Mouse (Mus musculus) gastrocnemius, postnatal 14 days (tissue): ENCODE measurements at regions not wholly inside any gene's neighbourhood (a gene's known extent, or its start where the extent isn't known, plus 50 kb on each side); places are given as distances from the start of the nearest gene placed in this dataset.

Experiments
- DNase-seq: peaks from one replicate; pipeline ENCODE4 v3.0.0; 2021; ENCODE audit warnings: mixed read lengths
- intact Hi-C: fragments of 180-260 bp; cut with DNase I; formaldehyde crosslinking; loops from one replicate; pipeline ENCODE4 v1.15.1; 2025; ENCODE audit warnings: low total_unique reads

DNA sequence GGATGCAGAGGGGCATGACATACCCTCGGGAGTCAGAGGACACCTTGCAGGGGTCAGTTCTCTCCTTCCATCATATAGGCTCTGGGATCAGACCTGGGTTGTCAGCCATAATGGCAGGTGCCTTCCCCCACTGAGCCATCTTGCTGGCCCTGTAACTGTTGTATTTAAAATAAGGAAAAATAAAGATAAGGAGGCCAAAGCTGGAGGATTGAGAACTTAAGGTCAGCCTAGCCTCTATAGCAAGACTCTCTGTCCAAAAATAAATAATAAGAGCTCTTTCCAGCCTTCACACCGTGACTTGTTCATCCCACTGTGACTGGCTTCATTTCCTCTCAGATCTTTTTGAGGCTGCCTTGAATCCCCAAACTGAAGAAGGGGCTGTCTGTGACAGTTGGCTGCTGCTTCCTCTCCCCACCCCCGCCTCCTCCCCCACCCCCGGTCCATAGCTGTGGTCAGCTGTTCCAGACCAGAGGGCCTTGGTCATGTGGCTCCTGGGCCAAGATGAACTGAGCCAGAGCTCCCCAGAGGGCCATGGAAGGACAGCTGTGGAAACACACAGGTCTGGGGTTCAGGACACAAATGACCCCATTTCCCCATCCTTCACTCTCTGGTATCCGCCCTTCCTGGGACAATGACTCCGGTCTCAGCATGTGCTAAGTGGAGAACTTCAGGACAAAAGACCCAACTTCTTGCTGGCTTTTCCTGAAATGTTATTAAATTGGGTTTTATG, 81.6 kb upstream of the Errfi1 start:
- intact Hi-C loops = no loop called here
- DNase-seq = peak; percentile 50

- intact Hi-C loops = no loop called here
- DNase-seq = no peak
Observed at GRCm38 (mm10) chr4:150771469-150771868, 82.2 kb upstream of the Errfi1 start.

- intact Hi-C loops = no loop called here
- no peak for DNase-seq
Observed at GRCm38 (mm10) chr4:150769043-150769442, 84.7 kb upstream of the Errfi1 start.

- no peak for DNase-seq
- intact Hi-C loops = no loop called here
Observed at GRCm38 (mm10) chr4:150758467-150759237, 95.1 kb upstream of the Errfi1 start.

DNA sequence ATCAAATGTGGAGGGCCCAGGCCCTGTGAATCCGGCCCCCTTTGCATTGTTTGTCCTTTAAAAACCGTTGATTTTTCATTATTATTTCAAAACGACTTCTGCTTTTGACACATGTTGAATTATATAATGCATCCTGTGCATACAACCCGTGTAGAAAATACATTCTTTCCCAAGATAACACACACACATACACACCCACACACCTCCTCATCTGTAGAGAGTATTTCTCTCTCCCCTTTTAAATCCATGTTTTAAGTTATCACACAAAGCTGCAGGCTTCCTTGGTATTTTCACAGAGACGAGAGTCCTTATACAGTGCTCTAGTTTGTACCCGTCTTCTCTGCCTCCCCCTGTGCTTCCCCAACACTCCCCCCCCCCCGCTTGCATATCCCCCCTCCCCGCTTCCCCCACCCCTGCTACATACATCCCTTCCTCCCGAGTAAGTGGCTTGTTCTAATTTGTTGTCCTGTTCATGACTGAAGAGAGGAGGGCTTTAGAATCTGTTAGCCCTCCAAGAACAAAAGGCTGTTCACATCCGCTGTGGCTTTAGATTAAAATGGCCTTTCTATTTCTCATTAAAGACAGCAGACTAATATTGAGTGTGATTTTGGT, 95.8 kb upstream of the Errfi1 start:
- no peak for DNase-seq
- intact Hi-C loops = no loop called here

DNA sequence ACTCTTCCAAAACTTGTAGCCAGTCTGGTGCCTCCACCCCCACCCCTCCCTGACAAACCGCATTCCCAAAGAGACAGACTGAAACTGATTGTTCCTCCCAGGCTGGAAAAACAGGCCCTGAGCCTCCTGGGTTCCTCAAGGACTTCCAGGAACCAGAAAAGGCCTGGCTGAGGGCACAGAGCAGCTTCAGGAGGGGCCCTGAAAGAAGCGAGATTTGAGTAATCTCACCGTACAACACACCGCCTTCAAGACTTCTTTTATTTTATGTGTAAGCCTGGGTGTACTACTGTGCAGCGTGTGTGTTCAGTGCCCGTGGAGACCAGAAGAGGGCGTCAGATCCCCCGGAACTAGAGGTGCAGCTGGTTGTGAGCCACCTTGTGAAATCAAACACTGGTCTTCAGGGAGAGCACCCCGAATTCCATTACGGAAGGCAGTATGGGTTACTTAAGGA, 96.4 kb upstream of the Errfi1 start:
- DNase-seq = no peak
- intact Hi-C loops = no loop called here

GRCm38 (mm10) chr4:150755446-150755845, 98.3 kb upstream of the Errfi1 start:
- intact Hi-C loops = no loop called here
- DNase-seq = no peak

DNA sequence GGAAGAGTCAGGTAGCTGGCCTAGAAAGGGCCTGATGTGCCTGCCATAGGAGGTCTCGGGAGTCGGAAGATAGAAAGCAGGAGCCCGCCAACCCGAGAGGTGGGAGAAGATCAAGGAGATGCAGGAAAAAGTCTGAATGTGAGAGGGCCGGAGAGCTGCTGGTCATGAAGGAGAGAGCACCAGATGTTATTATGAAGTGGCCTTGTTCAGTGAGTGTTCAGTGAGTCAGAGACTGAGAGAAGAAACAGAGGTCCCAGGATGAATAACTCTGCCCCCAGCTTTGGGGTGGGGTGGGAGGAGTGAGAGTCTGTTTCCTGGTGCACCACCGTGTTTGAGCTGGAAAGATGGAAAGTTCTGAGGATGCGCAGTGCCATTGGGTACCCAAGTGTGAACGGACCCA, 100.2 kb upstream of the Slc45a1 start:
- intact Hi-C loops = no loop called here
- no peak for DNase-seq

DNA sequence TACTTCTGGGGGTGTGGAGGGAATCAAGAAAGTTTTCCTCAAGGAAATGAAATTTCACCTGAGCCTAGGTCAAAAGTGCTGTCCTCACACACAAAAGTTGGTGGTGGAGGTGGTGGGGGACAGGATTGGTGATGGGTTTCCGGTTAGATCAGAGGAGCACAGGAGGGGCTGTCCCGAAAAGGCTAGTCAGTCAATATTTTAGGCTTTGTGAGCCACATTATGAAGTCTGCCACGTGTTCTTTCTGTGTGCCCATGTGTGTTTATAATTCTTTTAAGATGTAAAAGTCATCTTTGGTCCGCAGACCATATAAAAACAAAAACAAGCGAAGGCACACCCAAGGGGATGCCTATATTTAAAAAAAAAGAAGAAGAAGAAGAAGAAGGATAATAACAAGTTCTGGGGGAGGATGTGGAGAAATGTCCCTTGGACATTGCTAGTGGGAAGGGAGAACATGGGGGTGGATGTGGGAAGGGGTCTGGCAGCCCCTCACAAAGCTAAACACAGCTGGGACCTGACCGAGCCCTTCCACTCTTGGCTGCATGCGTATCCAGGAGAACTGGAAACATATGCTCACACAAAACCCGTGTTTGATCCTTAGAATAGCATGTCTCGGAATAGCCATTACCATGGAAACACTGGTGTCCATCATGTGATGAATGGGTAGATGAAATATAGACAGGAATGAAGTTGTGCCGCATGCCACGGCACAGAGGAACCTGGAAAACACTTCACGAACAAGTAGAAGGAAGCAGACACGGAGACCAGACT, 98.7 kb upstream of the Slc45a1 start:
- intact Hi-C loops = no loop called here
- no peak for DNase-seq

- no peak for DNase-seq
- intact Hi-C loops = no loop called here
Observed at GRCm38 (mm10) chr4:150749066-150749465, 97.1 kb upstream of the Slc45a1 start.

- no peak for DNase-seq
- intact Hi-C loops = no loop called here
Observed at GRCm38 (mm10) chr4:150748099-150749000, 96.4 kb upstream of the Slc45a1 start.

- DNase-seq = no peak
- intact Hi-C loops = no loop called here
Observed at GRCm38 (mm10) chr4:150746430-150746923, 94.5 kb upstream of the Slc45a1 start.

- peak; percentile 19 for DNase-seq
- intact Hi-C loops = no loop called here
Observed at GRCm38 (mm10) chr4:150745529-150746429, 93.8 kb upstream of the Slc45a1 start.

DNA sequence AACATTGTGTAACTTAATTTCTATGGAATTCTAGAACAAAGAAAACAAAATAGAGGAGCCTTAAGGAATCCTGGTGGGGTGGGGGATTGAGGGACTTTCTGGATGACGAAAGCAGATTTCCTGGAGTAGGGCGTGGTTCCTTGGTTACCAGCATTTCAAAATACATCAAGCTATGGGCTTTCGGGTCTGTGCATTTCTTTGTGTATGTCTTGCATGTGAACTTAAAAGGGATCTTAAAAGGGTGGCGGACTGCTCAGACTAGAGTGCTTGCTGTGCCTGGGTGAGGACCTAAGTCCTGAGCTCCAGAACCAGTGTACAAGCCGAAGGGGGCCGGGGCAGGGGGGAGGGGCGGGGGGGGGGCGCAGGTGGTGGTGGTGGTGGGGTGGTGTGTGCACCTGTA, 91.5 kb upstream of the Slc45a1 start:
- DNase-seq = no peak
- intact Hi-C loops = no loop called here

DNA sequence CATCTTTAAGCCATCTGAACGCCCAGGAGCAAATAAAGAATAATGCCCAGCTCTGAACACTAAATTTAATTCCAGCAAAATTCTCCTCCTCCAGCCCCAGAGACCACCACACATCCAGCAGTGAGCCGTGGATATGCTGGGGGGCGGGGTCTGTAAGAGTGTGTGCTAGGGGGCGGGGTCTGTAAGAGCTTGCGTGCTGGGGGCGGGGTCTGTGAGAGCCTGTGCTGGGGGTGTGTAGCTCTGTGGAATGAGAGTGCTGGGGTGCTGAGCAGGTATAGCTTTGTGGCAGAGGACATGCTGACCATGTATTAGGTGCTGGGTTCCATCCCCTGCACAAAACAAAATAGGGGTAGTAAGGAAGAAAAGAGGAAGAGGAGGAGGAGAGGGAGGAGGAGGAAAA, 91.1 kb upstream of the Slc45a1 start:
- no peak for DNase-seq
- intact Hi-C loops = no loop called here

DNA sequence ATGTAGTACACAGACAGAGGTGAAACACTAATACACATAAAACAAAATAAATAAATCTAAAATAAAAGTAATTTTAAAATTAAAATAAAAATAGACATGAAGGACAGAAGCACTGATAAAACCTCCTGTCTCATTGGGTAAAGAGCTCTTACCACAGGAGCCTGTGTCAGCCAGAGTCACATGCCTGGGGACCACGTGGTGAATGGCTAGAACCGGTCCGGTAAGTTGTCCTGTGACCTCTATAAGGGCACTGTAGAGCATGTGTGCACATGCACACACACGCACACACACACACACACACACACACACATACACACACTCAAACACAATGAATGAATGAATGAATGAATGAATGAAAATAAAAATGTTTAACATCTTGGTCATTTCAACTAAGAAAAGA, 89.8 kb upstream of the Slc45a1 start:
- no peak for DNase-seq
- intact Hi-C loops = no loop called here

GRCm38 (mm10) chr4:150740167-150740566, 88.2 kb upstream of the Slc45a1 start:
- DNase-seq = no peak
- intact Hi-C loops = no loop called here

DNA sequence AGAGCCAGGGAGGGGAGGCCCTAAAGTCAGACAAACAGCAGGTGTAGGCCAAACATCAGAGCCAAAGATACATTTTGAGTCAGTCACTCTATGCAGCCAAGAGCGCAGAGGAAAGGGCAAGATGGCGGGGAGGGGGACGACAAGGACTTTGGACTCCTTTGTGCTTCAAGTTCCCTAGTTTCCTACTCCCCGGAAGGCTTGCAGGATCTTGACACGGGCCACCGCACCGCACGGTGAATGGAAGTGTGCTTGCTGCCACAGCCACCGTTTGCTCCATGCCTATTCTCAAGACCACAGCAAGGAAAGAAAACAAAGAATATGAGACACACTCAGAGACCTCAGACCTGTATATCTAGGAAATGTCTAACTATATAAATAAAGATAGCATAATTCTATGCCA, 86.8 kb upstream of the Slc45a1 start:
- DNase-seq = no peak
- intact Hi-C loops = no loop called here
